Mouse (Mus musculus) liver, postnatal 0 days (tissue): ENCODE measurements around the gene Rras.

Experiments used
- CTCF ChIP-seq: sonication (generic); IDR thresholded peaks from 2 replicates; pipeline ENCODE4 v1.5.1; 2016; ENCODE audit warnings: antibody characterized with exemption, low read depth
- EP300 ChIP-seq: IDR thresholded peaks from 2 replicates; pipeline ENCODE4 v1.6.1; 2016; ENCODE audit warnings: antibody characterized with exemption, low read depth, mild to moderate bottlenecking

DNA sequence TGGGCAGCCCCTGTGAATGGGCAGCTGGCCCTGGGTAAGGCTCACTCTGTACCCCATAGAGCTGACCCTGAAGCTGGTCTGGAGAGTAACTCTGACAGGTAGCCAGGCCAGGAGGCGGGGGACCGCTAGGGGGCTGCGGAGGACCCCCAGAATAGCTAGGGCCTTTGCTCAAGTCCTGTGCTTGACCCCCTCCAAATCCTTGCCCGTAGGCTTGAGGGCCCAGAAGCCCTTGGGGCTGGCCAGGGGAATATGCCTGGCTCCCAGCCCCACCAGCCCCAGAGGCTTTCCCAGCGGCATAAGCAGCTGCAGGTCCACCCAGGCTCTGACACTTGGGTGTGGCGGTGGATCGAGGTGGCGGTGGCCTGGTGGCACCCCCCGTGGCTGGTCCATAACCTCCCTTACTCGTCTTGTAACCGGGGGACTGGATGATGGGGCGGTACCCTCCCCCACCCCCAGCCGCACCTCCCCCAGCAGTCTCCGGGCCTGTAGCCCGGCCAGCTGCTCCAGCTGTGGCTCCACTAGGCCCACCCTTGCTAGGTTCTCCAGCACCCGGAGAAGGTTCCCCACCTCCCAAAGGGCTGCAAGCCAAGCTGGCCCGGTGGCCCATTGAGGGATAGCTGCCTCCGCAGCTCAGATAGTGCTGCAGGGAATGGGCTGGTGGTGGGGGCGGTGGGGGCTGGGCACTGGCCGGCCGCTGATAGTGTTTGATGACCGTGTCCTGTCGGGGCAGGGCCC lies 31.3 kb downstream of the Rras start:
- TF ChIP-seq EP300 (no peak), CTCF (no peak)
